Mouse (Mus musculus) left cerebral cortex, postnatal 10 days (tissue): Measurements from ENCODE around the gene Acat1. TPM values are rescaled to one million over a fixed set of nuclear protein-coding genes. Genes with fewer than 3 reads are reported as not detected.

ENCODE experiments used
- DNase-seq, 2 experiments: peaks; one replicate each; pipeline ENCODE4 v3.0.0; 2021 to 2022; ENCODE audit warnings: low spot score in 2 of 2, mixed read lengths in 1 of 2; ENCODE audit errors: extremely low spot score in 1 of 2
- intact Hi-C: fragments of 180-260 bp; cut with DNase I; formaldehyde crosslinking; loops from one replicate; pipeline ENCODE4 v1.15.1; 2025
- total RNA-seq, 2 experiments: library from RNA; stranded (reverse); gene quantifications; 2 replicates each; pipeline ENCODE4 v1.2.3; 2021

Acat1 gene
- total RNA-seq, 2 experiments from 2014 or later: 125 to 135 TPM

DNA sequence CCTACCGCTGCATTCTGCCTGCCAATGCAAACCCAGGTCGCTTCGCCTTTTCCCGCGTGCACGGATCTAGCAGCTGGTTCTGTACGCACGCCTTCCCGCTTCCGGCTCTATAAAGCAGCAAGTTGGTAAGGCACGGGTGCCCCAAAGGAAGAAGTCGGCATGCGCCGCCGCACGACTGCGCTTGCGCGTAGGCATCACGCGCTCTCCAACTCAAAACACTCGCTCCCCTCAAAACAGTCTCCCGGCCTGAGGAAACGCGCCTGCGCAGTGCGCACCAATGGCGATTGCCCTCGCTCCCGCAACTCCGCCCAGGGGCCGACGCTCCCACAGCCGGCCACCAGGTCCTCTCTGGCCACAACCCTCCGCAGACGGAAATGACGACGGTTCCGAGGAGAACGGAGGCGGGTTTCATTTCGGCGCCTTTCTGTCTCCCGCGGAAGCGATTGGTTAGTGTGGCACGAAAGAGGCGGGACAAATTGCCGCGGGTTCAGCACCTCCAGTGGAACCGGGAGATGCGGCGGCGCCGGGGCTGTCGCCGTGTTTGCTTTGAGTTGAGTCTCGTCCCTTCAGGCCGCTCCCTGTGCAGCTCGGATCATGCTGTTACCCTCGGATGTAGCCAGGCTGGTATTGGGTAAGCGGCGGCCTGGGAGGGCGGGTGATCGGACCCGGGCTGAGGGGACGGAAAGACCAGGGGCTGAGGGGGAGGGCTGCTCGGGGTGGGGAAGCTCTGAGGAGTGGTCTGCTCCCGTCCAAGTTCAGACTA, 73.4 kb downstream of the Acat1 start, which contains the start of the genes Atm and Npat:
Gene Atm, minus strand, starts transcription at position 183 of the 763 bp plus-strand sequence.
Gene Npat, plus strand, starts transcription at position 490 of the 763 bp plus-strand sequence.
- DNase-seq: peak; percentile 99 to 100
- intact Hi-C loops: no loop called here

DNA sequence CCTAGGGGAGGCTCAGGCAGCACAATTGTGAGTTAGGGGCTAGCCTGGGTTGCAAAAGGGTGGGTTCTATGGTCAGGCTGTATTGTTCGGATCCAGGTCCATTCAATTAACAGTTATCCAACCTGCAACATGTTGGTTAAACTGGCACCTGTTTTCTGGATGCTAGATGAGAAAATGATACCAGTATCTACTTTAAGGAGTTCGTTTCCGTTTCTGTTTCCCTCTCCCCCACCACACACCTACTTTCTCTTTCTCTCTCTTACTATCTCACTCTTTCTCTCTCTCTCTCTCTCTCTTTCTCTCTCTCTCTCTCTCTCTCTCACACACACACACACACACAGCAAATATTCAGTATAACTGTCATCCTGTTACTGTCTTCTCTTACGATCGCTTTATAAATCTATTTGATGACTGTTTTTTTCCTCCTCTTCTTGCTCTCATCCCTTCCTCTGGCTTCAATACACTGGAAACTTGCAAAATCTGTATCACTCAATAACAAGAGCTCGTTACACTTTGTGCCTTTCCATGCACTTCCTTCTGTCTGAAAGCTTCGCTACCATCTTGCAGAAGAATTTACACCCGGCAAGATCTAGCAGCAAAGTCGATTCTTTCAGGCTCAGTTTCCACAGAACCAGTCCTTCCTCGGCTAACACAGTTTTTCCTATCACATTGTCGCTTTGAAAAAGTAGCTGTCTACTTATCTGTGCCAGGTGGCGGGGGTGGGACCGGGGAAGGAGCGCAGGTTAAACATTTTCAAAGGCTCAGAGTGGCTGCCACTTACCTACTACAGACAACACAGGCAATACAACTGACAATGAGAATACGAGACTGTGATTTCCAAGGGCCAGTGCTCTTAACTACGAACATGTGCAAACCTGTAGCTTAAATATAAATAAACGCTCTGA, 74.5 kb downstream of the Acat1 start:
- no peak for DNase-seq
- intact Hi-C loops: no loop called here

Other genes starting within 250 kb of the Acat1 start
- gene Kdelc2, start 226.4 kb downstream of the Acat1 start, total RNA-seq: 1 to 10 TPM; 8.7 to 9.9 TPM
- gene 4930550C14Rik, start 208.1 kb downstream of the Acat1 start, total RNA-seq: under 1 TPM; 0.43 to 0.57 TPM
- gene Atm, start 73.6 kb downstream of the Acat1 start, total RNA-seq: 10 to 100 TPM; 19.3 to 19.7 TPM
- 10 to 100 TPM; 14.8 to 15.2 TPM for gene Npat, start 73.3 kb downstream of the Acat1 start, total RNA-seq
- gene Cul5, start 59.6 kb upstream of the Acat1 start, total RNA-seq: 10 to 100 TPM; 51.4 to 57.6 TPM
- gene Rab39, start 95.8 kb upstream of the Acat1 start, total RNA-seq: 1 to 10 TPM; 1.2 to 1.7 TPM
- 1 to 10 TPM; 7.6 to 8.6 TPM for gene Slc35f2, start 161.2 kb upstream of the Acat1 start, total RNA-seq
- not detected for gene Sln, start 239.8 kb upstream of the Acat1 start, total RNA-seq